Mouse (Mus musculus): Measurements from ENCODE around the gene 4933427D14Rik. TPM values are rescaled to one million over a fixed set of nuclear protein-coding genes. Genes with fewer than 3 reads are reported as not detected.
A peak's percentile ranks its signal among the peaks of the same experiment; 100 is the strongest.
"Not testable (repeated sequence)": the region's sequence is repeated elsewhere in the genome, so short reads cannot be mapped to it uniquely, and the experiment has no call there.

Gene 4933427D14Rik
- polyA plus RNA-seq, 1 experiment from 2014 or later, result 23.5 TPM

- no peaks in the 10 kb centered on the region for H3K9me3 ChIP-seq
- peaks cover 46% of the 10 kb centered on the region for H3K36me3 ChIP-seq
- no peak overlapping the region for H3K27ac ChIP-seq (replicated peaks)
- no peaks in the 10 kb centered on the region for H3K4me1 ChIP-seq
- H3K9ac ChIP-seq (replicated peaks), result no peak overlapping the region
- ATAC-seq (replicated peaks), result no peak
- H3K27me3 ChIP-seq, result no peaks in the 10 kb centered on the region
- 65% methylated on average over 1 of the region's 1 CpGs for WGBS
- no peak overlapping the region for H3K4me3 ChIP-seq
- no peak overlapping the region for H3K4me2 ChIP-seq (replicated peaks)
Measured at GRCm38 (mm10) chr11:72190857-72191256, 16.4 kb downstream of the 4933427D14Rik start.

- ATAC-seq (replicated peaks), result no peak
- Histone ChIP-seq H3K27me3 (no peaks in the 10 kb centered on the region), H3K27ac (replicated peaks) (no peak overlapping the region), H3K36me3 (peaks cover 34% of the 10 kb centered on the region), H3K9ac (replicated peaks) (no peak overlapping the region), H3K9me3 (no peaks in the 10 kb centered on the region), H3K4me1 (no peaks in the 10 kb centered on the region), H3K4me2 (replicated peaks) (no peak overlapping the region), H3K4me3 (no peak overlapping the region)
- WGBS, result 88% methylated on average over 4 of the region's 4 CpGs
Measured at GRCm38 (mm10) chr11:72184252-72184651, 23.0 kb downstream of the 4933427D14Rik start.

GRCm38 (mm10) chr11:72181136-72181535 is 26.1 kb downstream of the 4933427D14Rik start:
- peaks cover 31% of the 10 kb centered on the region; the same call in 1 of the 2 replicates for H3K36me3 ChIP-seq
- H3K4me2 ChIP-seq (replicated peaks), result no peak overlapping the region
- H3K27ac ChIP-seq (replicated peaks), result no peak overlapping the region
- H3K4me3 ChIP-seq, result no peak overlapping the region
- no peak overlapping the region for H3K9ac ChIP-seq (replicated peaks)
- H3K4me1 ChIP-seq, result 0 out of 2 replicates have a peak, but pooled peaks cover 4% of the 10 kb centered on the region
- no peak for ATAC-seq (replicated peaks)
- no peaks in the 10 kb centered on the region for H3K27me3 ChIP-seq
- WGBS, result 96% methylated on average over 4 of the region's 4 CpGs
- H3K9me3 ChIP-seq, result no peaks in the 10 kb centered on the region

GRCm38 (mm10) chr11:72180556-72180955 is 26.7 kb downstream of the 4933427D14Rik start:
- 89% methylated on average over 5 of the region's 5 CpGs for WGBS

GRCm38 (mm10) chr11:72176553-72176952 is 30.7 kb downstream of the 4933427D14Rik start:
- Histone ChIP-seq H3K9ac (replicated peaks) (no peak overlapping the region), H3K27ac (replicated peaks) (no peak overlapping the region), H3K27me3 (no peaks in the 10 kb centered on the region), H3K36me3 (peaks cover 60% of the 10 kb centered on the region), H3K4me3 (no peak overlapping the region), H3K4me2 (replicated peaks) (no peak overlapping the region), H3K9me3 (no peaks in the 10 kb centered on the region), H3K4me1 (0 out of 2 replicates have a peak, but pooled peaks cover 4% of the 10 kb centered on the region)
- ATAC-seq (replicated peaks), result no peak
- WGBS, result 20% methylated on average over 3 of the region's 3 CpGs

More at GRCm38 (mm10) chr11:72180556-72180955, 26.7 kb downstream of the 4933427D14Rik start:
- 0 out of 2 replicates have a peak, but pooled peaks cover 4% of the 10 kb centered on the region for H3K4me1 ChIP-seq
- no peak for ATAC-seq (replicated peaks)
- peaks cover 37% of the 10 kb centered on the region for H3K36me3 ChIP-seq
- H3K27ac ChIP-seq (replicated peaks), result no peak overlapping the region
- no peak overlapping the region for H3K9ac ChIP-seq (replicated peaks)
- H3K27me3 ChIP-seq, result no peaks in the 10 kb centered on the region
- H3K9me3 ChIP-seq, result no peaks in the 10 kb centered on the region
- no peak overlapping the region for H3K4me3 ChIP-seq
- H3K4me2 ChIP-seq (replicated peaks), result no peak overlapping the region

GRCm38 (mm10) chr11:72175966-72176365 is 31.3 kb downstream of the 4933427D14Rik start:
- Histone ChIP-seq H3K36me3 (peaks cover 57% of the 10 kb centered on the region), H3K4me3 (no peak overlapping the region), H3K9me3 (no peaks in the 10 kb centered on the region), H3K27ac (replicated peaks) (no peak overlapping the region), H3K9ac (replicated peaks) (no peak overlapping the region), H3K27me3 (no peaks in the 10 kb centered on the region), H3K4me1 (0 out of 2 replicates have a peak, but pooled peaks cover 4% of the 10 kb centered on the region), H3K4me2 (replicated peaks) (no peak overlapping the region)
- no peak for ATAC-seq (replicated peaks)
- WGBS, result 48% methylated on average over 5 of the region's 5 CpGs

- ATAC-seq (replicated peaks), result no peak
- Histone ChIP-seq H3K27me3 (no peaks in the 10 kb centered on the region), H3K9ac (replicated peaks) (no peak overlapping the region), H3K9me3 (no peaks in the 10 kb centered on the region), H3K36me3 (peaks cover 58% of the 10 kb centered on the region), H3K4me1 (0 out of 2 replicates have a peak, but pooled peaks cover 4% of the 10 kb centered on the region), H3K27ac (replicated peaks) (no peak overlapping the region), H3K4me3 (no peak overlapping the region), H3K4me2 (replicated peaks) (no peak overlapping the region)
- 97% methylated on average over 6 of the region's 6 CpGs for WGBS
Measured at GRCm38 (mm10) chr11:72174721-72175120, 32.5 kb downstream of the 4933427D14Rik start.

GRCm38 (mm10) chr11:72173506-72173905 is 33.8 kb downstream of the 4933427D14Rik start:
- Histone ChIP-seq H3K4me1 (0 out of 2 replicates have a peak, but pooled peaks cover 4% of the 10 kb centered on the region), H3K9me3 (no peaks in the 10 kb centered on the region), H3K4me3 (no peak overlapping the region), H3K27ac (replicated peaks) (no peak overlapping the region), H3K27me3 (no peaks in the 10 kb centered on the region), H3K4me2 (replicated peaks) (no peak overlapping the region), H3K9ac (replicated peaks) (no peak overlapping the region), H3K36me3 (peaks cover 63% of the 10 kb centered on the region)
- 94% methylated on average over 5 of the region's 5 CpGs for WGBS
- ATAC-seq (replicated peaks), result no peak

GRCm38 (mm10) chr11:72171906-72172305 is 35.4 kb downstream of the 4933427D14Rik start:
- H3K4me2 ChIP-seq (replicated peaks); H3K9ac ChIP-seq (replicated peaks); H3K9me3 ChIP-seq; H3K27ac ChIP-seq (replicated peaks); H3K4me3 ChIP-seq; ATAC-seq (replicated peaks); H3K4me1 ChIP-seq; H3K27me3 ChIP-seq: not testable (repeated sequence)
- 66% methylated on average over 4 of the region's 4 CpGs for WGBS
- peaks cover 64% of the 10 kb centered on the region for H3K36me3 ChIP-seq

GRCm38 (mm10) chr11:72169871-72170270 is 37.4 kb downstream of the 4933427D14Rik start:
- Histone ChIP-seq H3K4me2 (replicated peaks) (no peak overlapping the region), H3K36me3 (peaks cover 69% of the 10 kb centered on the region), H3K4me1 (no peaks in the 10 kb centered on the region), H3K27me3 (no peaks in the 10 kb centered on the region), H3K4me3 (no peak overlapping the region), H3K27ac (replicated peaks) (no peak overlapping the region), H3K9me3 (no peaks in the 10 kb centered on the region), H3K9ac (replicated peaks) (no peak overlapping the region)
- 94% methylated on average over 4 of the region's 4 CpGs for WGBS
- ATAC-seq (replicated peaks), result no peak

GRCm38 (mm10) chr11:72163198-72163597 is 44.1 kb downstream of the 4933427D14Rik start:
- H3K4me1 ChIP-seq, result no peaks in the 10 kb centered on the region
- no peak overlapping the region for H3K27ac ChIP-seq (replicated peaks)
- no peak overlapping the region for H3K4me3 ChIP-seq
- 93% methylated on average over 2 of the region's 2 CpGs for WGBS
- no peak for ATAC-seq (replicated peaks)
- no peak overlapping the region for H3K4me2 ChIP-seq (replicated peaks)
- no peaks in the 10 kb centered on the region for H3K27me3 ChIP-seq
- H3K36me3 ChIP-seq, result peaks cover 61% of the 10 kb centered on the region
- no peaks in the 10 kb centered on the region for H3K9me3 ChIP-seq
- H3K9ac ChIP-seq (replicated peaks), result no peak overlapping the region

GRCm38 (mm10) chr11:72156624-72157023 is 50.6 kb downstream of the 4933427D14Rik start:
- H3K9ac ChIP-seq (replicated peaks), result no peak overlapping the region
- peaks cover 36% of the 10 kb centered on the region for H3K36me3 ChIP-seq
- H3K27ac ChIP-seq (replicated peaks), result 0 out of 2 replicates have a peak overlapping the region, but pooled peaks have one; percentile 80
- H3K4me3 ChIP-seq, result no peak overlapping the region
- 45% methylated on average over 2 of the region's 2 CpGs for WGBS
- H3K4me1 ChIP-seq, result peaks cover 19% of the 10 kb centered on the region
- no peak overlapping the region for H3K4me2 ChIP-seq (replicated peaks)
- no peaks in the 10 kb centered on the region for H3K27me3 ChIP-seq
- no peak for ATAC-seq (replicated peaks)
- H3K9me3 ChIP-seq, result no peaks in the 10 kb centered on the region

- peaks cover 36% of the 10 kb centered on the region for H3K36me3 ChIP-seq
- no peaks in the 10 kb centered on the region for H3K27me3 ChIP-seq
- H3K4me3 ChIP-seq, result no peak overlapping the region
- H3K4me1 ChIP-seq, result peaks cover 19% of the 10 kb centered on the region
- 77% methylated on average over 4 of the region's 4 CpGs for WGBS
- no peak for ATAC-seq (replicated peaks)
- no peak overlapping the region for H3K4me2 ChIP-seq (replicated peaks)
- no peak overlapping the region for H3K9ac ChIP-seq (replicated peaks)
- peak overlapping the region; percentile 80 for H3K27ac ChIP-seq (replicated peaks)
- H3K9me3 ChIP-seq, result no peaks in the 10 kb centered on the region
Measured at GRCm38 (mm10) chr11:72155981-72156428, 51.3 kb downstream of the 4933427D14Rik start.
